Mouse (Mus musculus) ES-Bruce4 (cell line): ENCODE results near the gene Scgb2b12. TPM values are rescaled to one million over a fixed set of nuclear protein-coding genes. Genes with fewer than 3 reads are reported as not detected.
"Not testable (repeated sequence)": the region's sequence is repeated elsewhere in the genome, so short reads cannot be mapped to it uniquely, and the experiment has no call there.

Experiments used
- H3K27ac ChIP-seq: 2 replicates; pipeline ENCODE4 v1.5.1; 2012; ENCODE audit warnings: low read length, inconsistent platforms; ENCODE audit not compliant: insufficient read depth
- H3K27me3 ChIP-seq: 2 replicates; pipeline ENCODE4 v1.6.1; 2012; ENCODE audit warnings: mild to moderate bottlenecking, low read length, inconsistent platforms; ENCODE audit not compliant: control insufficient read depth, poor library complexity, insufficient read depth, severe bottlenecking
- H3K36me3 ChIP-seq: 2 replicates; pipeline ENCODE4 v1.6.1; 2012; ENCODE audit warnings: inconsistent platforms, mild to moderate bottlenecking, low read length, moderate library complexity; ENCODE audit not compliant: control insufficient read depth, poor library complexity, insufficient read depth, severe bottlenecking
- H3K4me1 ChIP-seq: one replicate; pipeline ENCODE4 v1.8.1; 2011; ENCODE audit warnings: low read length; ENCODE audit not compliant: control insufficient read depth, insufficient read depth
- H3K4me3 ChIP-seq: 2 replicates; pipeline ENCODE4 v1.5.1; 2011; ENCODE audit warnings: low read depth, mild to moderate bottlenecking, low read length
- H3K9ac ChIP-seq: 2 replicates; pipeline ENCODE4 v1.6.1; 2012; ENCODE audit warnings: low read depth, mild to moderate bottlenecking, inconsistent platforms; ENCODE audit not compliant: poor library complexity, severe bottlenecking
- H3K9me3 ChIP-seq: replicated peaks from 2 replicates; pipeline ENCODE4 v1.6.1; 2012; ENCODE audit warnings: mild to moderate bottlenecking, low read length, inconsistent platforms; ENCODE audit not compliant: control insufficient read depth, poor library complexity, insufficient read depth, severe bottlenecking
- polyA plus RNA-seq: library from polyadenylated mRNA; stranded (reverse); fragments of >200 nt; gene quantifications from 2 replicates; pipeline ENCODE4 v1.2.4, GENCODE M21; 2011; ENCODE audit warnings: low read depth; ENCODE audit not compliant: missing spikeins, insufficient read depth, insufficient read length

The Scgb2b12 gene
- polyA plus RNA-seq: not detected in 2 replicates

GRCm38 (mm10) chr7:32327145-32327544 is at the start of gene Scgb2b12:
Gene Scgb2b12 (minus strand): TSS chr7:32327245.
- H3K9ac ChIP-seq, H3K4me3 ChIP-seq, H3K36me3 ChIP-seq, H3K9me3 ChIP-seq, H3K27me3 ChIP-seq, H3K4me1 ChIP-seq, H3K27ac ChIP-seq: not testable (repeated sequence)

- not testable (repeated sequence) for H3K4me3 ChIP-seq, H3K9me3 ChIP-seq, H3K36me3 ChIP-seq, H3K27ac ChIP-seq, H3K27me3 ChIP-seq, H3K4me1 ChIP-seq, H3K9ac ChIP-seq
Observed at GRCm38 (mm10) chr7:32333882-32334281, 6.8 kb upstream of the Scgb2b12 start, which contains the start of gene Scgb1b12. Gene Scgb1b12 (plus strand): TSS chr7:32334182.

Other genes with a start within 250 kb of the Scgb2b12 start
- gene Scgb1b10, start 226.4 kb downstream of the Scgb2b12 start, polyA plus RNA-seq: not detected in 2 replicates
- not detected in 2 replicates for gene Scgb2b11, start 116.1 kb downstream of the Scgb2b12 start, polyA plus RNA-seq
- not detected in 2 replicates for gene Scgb1b11, start 104.4 kb downstream of the Scgb2b12 start, polyA plus RNA-seq
- not detected in 2 replicates for gene Scgb1b12, start 6.9 kb upstream of the Scgb2b12 start, polyA plus RNA-seq
- not detected in 2 replicates for gene Scgb1b29, start 114.3 kb upstream of the Scgb2b12 start, polyA plus RNA-seq